Mouse (Mus musculus) lung, postnatal 36 days (tissue): ENCODE measurements around the gene St7.
A peak's percentile ranks its signal among the peaks of the same experiment; 100 is the strongest.

Experiments
- DNase-seq: peaks from one replicate; pipeline ENCODE4 v3.0.0; 2022; ENCODE audit warnings: mixed read lengths

St7 gene

DNA sequence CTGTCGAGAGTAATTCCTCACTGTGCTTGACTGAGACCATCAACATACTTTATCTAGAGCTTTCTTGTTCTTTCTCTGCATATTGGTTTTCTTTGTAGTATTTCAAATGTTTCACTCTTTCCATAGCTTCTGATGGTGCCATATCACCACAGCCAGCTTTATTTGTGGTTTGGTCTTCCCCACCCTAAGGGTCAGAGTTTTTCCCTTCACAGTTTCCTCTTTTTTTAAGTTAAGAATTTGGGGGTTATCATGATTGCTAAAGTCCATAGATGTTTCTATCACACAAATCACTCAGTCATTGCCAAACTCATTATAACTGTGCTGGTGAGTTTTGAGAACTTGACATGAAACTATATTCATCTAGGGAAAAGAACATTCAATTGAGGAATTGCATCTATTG lies 277.1 kb downstream of the St7 start:
- no peak for DNase-seq

DNA sequence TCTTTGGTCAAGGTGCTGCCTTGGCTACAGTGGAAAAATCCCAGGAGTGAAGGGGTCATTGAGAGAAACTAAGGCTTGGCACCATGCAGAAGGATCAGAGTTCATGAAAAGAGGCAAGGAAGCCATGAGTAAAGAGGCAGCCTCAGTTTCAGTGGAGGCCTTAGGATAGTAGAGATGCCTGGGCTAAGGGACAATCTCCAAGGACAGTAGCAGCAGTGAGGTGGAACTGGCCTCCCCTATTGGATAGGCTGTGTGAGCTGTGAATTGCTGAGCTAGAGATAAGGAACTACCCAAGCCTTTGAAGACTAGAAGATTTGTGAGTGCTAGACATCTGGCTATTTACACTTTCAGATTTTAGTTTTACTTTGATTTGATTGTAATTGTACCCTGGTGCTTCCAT lies 278.7 kb downstream of the St7 start:
- DNase-seq: no peak

- no peak for DNase-seq
Measured at GRCm38 (mm10) chr6:17974416-17974815, 281.7 kb downstream of the St7 start.

DNA sequence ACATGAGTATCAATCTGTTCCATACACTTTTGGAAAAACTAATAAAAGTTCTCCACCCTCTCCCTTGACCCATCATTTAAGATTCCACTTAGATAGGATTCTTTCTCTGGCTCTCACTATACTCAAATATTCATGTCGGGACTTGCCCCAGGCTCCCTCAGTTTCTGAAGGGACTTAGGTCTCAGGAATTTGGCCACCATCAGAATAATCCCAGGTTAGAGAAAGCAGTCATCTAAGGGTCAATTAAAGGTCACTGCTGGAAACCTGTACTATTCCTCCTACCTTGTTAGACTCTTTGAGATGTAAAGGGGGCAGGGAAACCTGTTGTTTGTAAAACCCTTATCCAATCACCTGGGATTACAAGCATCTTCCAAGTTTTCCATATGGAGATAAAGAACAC lies 284.4 kb downstream of the St7 start:
- no peak for DNase-seq

DNA sequence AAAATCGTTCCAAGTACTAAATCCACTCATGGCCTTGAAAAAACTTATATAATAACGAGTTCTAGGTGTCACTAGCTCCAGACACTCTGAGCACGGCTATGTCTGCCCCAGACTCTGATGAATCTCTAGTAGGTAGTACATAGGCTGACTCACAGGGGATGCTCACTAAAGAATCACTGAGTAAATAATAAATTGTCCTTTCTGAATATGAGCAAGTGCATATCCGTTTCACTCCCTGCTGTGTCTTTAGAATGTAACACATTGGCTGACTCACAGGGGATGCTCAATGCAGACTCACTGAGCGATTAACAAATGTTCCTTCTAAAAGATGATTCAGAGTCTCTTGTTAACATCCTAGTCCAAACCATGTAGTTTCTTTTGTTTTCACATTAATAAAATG lies 285.6 kb downstream of the St7 start:
- DNase-seq: no peak

- no peak for DNase-seq
Measured at GRCm38 (mm10) chr6:17978881-17979280, 286.1 kb downstream of the St7 start.

DNA sequence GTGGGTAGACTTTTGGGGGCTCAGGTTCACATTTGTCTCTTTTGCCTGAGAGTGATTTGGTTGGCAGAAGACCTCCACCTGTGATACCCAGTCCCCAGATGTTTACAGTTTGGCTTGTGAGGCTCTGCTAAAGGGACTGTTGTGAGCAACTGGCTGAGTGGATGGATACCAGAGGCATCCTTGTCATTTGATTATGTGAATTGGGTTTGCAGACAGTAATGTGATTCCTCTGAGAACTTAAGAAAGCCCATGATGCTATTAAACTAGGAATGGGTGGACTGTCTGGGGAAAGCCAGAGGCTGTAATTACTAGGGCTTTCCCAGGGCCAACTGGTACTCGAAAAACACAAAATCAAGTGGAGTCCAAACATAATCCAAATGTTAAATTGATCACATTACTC lies 286.6 kb downstream of the St7 start:
- DNase-seq: no peak

- DNase-seq: no peak
Measured at GRCm38 (mm10) chr6:17990173-17991028, 297.7 kb downstream of the St7 start.

- peak; percentile 55 for DNase-seq
Measured at GRCm38 (mm10) chr6:17991625-17992024, 298.9 kb downstream of the St7 start.
